Mouse (Mus musculus) bone marrow macrophage, adult 2 months (primary cell): ENCODE results near the gene Cacybp.
A peak's percentile ranks its signal among the peaks of the same experiment; 100 is the strongest.

Experiments used
- CTCF ChIP-seq: IDR thresholded peaks from 2 replicates; pipeline ENCODE4 v1.5.1; 2012; ENCODE audit warnings: low read depth, mild to moderate bottlenecking, low read length, moderate library complexity
- POLR2A ChIP-seq: IDR thresholded peaks from 2 replicates; pipeline ENCODE4 v1.6.1; 2012; ENCODE audit warnings: mild to moderate bottlenecking, low read depth, low read length, borderline replicate concordance

- TF ChIP-seq CTCF (peak; percentile 51), POLR2A (no peak)
These were observed 17.9 kb downstream of the Cacybp start, which contains the start of gene Mrps14 for GRCm38 (mm10) chr1:160194529-160195336.
